Mouse (Mus musculus) T-helper 1 cell (primary cell): ENCODE measurements around the gene Ctnnbl1.

ENCODE experiments used
- in situ Hi-C: fragments of 300-600 bp; cut with MboI, MseI; formaldehyde crosslinking; loops from one replicate; pipeline ENCODE4 v1.15.1; 2025; ENCODE audit warnings: high pct_unique_total_duplicates

Ctnnbl1 gene

GRCm38 (mm10) chr2:157873223-157873622 lies 136.0 kb downstream of the Ctnnbl1 start:
- in situ Hi-C loops: no loop called here

DNA sequence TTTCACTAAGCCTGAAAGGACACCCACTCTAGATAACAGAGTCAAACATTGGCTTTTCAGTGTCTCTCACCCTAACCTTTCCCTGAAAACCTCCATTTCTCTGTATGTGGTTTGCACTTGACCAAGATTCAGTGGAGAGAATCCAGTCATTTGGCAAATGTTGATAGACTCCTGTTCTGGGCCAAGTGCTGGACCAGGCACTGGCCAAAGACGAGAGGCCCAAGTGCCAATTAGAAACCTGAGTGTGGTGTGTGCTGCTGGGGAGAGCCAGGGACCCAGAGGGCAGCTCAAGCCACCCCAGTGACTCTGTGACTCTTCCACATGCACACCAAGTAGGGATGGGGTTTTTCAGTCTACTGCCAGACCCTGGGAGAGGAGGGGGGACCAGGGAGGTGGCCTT lies 136.5 kb downstream of the Ctnnbl1 start:
- in situ Hi-C loops: no loop called here

GRCm38 (mm10) chr2:157875111-157875510 lies 137.9 kb downstream of the Ctnnbl1 start:
- in situ Hi-C loops: no loop called here

DNA sequence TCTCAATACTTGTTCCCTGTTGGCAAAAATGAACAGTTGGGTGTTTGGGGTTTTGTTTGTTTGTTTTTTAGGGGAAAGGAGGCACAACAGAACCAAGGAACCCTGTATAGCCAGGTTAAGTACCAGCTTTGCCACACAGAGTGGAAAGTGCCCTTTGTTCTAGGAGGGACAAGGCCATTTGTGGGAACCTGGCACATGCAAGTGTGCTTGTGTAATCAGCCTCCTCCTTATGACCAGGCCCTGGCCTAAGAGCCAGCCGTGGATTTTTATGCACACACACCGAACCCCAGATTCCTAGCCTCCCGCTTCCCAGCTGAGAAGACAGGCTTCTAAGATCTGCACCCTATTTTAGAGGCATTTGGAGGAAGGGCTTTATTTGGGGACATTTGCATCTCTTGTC lies 140.2 kb downstream of the Ctnnbl1 start:
- in situ Hi-C loops: no loop called here

DNA sequence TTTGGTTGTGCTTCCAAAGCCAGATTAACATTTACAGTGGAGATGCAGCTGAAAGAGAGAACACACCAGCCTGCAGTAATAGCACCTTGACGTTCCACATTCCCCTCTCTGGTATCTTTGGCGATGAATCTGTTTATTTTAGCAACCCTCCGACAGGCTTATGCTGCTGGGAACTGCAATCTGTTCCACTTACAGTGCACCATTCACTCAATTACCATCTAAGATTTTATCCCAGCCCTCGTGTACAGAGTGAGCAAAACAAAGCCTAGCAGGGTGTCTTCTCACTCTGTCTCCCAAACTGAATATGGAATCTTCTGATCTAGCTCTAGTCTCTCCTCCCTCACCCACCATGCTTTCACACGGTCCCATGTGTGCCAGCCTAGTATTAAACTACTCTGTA lies 140.8 kb downstream of the Ctnnbl1 start:
- in situ Hi-C loops: no loop called here

- in situ Hi-C loops: no loop called here
Measured at GRCm38 (mm10) chr2:157881939-157882338, 144.7 kb downstream of the Ctnnbl1 start.

- in situ Hi-C loops: no loop called here
Measured at GRCm38 (mm10) chr2:157887275-157888025, 150.2 kb downstream of the Ctnnbl1 start.

DNA sequence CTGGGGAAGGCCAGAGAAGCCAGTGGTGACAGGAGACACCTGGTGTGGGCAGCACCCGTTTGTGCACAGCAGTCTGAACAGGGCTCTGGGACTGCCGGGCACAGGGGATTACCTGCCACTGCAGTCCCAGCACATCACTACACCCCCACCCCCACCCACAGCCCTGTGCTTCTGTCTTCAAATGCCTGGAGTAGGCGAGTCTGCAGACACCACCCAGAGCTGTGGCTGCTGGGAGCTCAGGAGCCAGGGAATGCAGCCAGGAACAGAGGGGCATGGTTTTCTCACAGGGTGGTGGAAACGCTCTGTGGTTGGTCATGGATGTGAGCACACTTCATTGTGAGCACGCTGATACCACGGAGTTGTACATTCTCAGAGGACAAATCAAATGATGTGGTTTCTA lies 154.0 kb downstream of the Ctnnbl1 start:
- in situ Hi-C loops: no loop called here

DNA sequence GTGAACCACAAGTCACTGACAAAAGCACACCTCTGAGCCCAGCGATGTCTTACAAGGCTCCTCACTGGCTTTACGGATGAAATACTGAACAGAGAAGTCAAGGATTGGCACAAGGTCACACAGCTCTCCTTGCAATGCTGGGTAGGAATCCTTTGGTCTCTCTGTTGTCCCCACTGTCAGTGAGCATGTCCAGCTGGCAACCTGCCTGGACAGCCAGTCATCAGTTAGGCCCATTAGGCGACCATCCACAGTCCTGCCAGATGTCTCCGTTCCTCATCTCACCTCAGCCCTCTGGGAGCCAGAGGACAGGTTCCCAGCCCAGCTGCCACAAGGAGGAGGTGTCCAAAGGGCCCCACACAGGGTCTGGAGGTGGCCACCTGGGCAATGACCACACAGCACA lies 159.9 kb downstream of the Ctnnbl1 start:
- in situ Hi-C loops: no loop called here

GRCm38 (mm10) chr2:157913204-157913636 lies 176.0 kb downstream of the Ctnnbl1 start:
- in situ Hi-C loops: no loop called here

- in situ Hi-C loops: no loop called here
Measured at GRCm38 (mm10) chr2:157913705-157914104, 176.5 kb downstream of the Ctnnbl1 start.

DNA sequence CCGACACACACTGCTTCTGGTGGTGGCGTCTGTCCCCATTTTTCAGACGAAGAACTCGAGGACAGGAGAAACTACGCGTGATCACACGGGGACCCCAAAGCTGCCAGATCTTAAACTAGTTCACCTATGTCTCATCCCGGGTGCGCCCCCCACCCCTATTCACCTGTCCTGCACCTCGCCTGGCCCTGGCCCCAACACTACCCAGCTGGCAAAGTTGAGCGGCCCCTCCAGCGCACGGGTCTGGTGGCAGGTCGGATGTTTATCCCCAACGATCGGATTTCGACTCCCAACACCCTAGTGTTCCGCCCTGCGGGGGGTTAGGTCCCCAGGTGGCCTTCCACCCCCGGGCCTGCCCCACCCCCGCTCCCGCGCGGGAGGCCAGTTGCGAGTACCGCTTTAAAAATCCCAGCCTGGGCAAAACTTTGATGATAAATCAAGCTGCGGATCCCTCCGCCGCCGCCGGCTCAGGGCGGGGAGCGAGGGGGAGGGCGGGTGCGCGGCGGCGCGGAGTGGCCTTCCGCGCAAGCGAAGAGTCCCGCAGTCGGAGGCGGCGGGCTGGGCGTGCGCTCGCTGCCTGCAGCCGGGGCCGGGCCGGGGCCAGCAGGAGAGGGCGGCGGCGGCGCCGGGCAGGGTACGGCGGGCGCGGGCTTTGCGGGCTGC lies 177.0 kb downstream of the Ctnnbl1 start, which contains the start of gene Vstm2l:
Gene Vstm2l, plus strand, starts transcription at position 549 of the 660 bp plus-strand sequence.
- in situ Hi-C loops: no loop called here

DNA sequence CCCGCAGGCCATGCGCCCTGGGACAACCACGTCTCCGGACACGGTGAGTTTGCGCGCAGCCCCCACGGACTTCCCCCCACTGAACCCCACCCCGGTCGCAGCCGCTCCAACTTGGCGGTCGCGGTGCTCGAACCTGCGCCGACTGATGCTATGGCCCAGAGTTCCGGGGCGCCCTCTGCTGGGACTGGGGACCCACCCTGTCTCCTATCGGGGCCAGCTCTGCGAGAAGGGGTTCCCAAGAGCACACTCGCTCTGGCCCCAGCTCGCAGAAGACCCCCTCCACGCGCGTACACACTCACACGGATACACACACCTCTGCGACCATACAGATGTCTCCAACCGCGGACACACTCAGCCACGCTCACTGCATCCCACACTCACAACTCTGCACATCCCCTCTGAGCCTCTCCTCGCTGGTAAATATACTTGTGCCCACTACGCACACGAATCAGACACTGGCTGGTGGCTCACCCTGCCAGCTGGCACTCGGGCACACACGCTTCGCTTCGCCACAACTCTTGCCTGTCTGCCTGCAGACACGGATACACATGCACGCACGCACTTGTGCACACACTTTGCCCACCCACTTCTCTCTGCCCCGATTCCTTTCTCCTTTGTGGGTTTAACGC lies 177.8 kb downstream of the Ctnnbl1 start:
- in situ Hi-C loops: no loop called here

DNA sequence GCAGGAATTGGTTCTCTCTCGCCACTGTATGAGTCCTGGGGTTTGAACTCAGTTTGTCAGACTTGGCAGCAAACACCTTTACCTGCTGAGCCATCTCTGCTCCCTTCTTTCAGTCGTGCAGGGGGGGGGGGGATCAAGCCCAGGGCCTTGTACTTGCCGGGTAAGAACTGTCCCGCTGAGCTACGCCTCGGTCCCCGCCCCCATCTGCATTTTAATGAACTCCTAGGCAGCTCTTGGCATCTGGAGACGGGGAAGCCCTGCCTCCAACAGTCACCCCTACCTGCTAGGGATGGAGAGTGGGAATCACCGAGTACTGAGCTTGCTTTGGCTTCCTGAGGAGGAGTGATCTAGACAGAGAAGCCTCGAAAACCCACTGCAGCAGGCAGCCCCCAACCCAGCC lies 181.3 kb downstream of the Ctnnbl1 start:
- in situ Hi-C loops: no loop called here

- in situ Hi-C loops: no loop called here
Measured at GRCm38 (mm10) chr2:157921551-157921950, 184.3 kb downstream of the Ctnnbl1 start.

- in situ Hi-C loops: no loop called here
Measured at GRCm38 (mm10) chr2:157923406-157923805, 186.2 kb downstream of the Ctnnbl1 start.

DNA sequence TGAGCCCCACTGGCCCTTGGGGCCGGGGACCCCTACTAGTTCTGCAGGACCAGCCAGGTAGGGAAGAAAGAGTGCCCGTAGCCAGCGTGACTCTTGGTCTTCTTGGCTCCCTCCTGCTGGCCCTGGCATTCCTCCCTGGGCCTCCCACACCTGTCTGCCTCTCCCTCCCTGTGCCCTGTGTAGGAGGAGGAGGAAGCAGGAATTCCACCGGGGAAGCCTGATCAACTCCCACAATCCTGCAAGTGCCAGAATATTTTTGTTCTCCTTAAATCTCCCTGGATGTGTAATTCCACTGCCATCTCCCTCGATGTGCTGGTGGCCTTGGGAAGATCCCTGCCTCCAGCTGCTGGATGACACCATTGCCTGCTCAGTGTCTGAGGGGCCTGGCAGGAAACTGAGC lies 187.3 kb downstream of the Ctnnbl1 start:
- in situ Hi-C loops: no loop called here

DNA sequence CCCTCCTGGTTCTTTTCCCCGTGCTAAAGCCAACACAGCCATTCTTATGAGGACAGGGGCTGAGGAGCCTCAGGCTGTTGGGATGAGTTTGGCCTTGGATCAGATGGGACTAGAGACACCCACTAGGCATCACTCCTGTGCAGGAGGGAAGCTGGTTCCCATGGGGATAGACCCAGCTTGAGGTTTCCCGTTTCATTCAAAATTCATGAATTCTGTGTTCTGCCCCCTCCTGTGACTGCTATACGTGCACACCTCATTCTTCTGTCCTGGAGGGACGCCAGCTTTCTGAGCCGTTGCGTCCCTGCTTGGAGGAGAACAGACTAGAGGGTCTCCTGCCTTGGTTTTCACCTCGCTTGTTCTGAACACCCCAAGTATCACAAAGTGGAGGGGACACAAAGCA lies 189.3 kb downstream of the Ctnnbl1 start:
- in situ Hi-C loops: no loop called here

DNA sequence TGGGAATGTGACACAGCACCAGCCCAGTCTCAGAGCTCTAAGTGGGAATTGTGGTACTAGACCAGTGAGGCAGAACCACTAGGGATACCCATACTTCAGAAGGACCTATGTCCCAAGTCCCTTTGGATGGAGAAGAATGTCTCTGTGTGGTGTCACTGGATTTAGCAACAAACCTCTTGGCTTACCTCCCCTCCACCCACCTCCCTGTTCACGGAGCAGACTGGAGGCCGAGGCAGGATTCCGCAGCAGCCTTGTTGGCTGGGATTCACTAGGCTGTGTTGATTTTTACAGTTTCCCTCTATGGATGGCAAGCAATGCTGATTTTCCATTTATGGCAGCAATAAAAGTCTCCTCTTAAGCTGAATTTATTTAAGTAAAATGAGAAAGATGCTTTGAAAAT lies 189.7 kb downstream of the Ctnnbl1 start:
- in situ Hi-C loops: no loop called here

GRCm38 (mm10) chr2:157927397-157927796 lies 190.2 kb downstream of the Ctnnbl1 start:
- in situ Hi-C loops: no loop called here

DNA sequence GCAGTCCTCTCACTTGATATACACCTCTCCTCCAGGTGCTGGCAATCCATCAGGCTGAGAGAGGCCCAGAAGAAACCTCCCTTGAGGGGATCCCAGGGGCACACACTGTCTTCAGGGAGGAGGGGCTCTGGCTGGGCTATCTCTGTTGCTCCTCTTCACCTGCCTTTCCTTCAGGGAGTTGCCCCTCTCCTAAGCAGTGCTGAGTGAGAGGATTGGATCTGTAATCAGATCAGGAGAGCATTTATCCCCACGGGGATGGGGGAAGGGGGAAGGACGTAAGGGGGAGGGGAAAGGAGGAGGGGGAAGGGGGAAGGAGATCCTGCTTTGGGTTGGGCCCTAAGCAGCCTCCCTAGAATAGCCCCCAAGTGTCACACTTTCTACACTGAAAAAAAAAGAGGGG lies 190.6 kb downstream of the Ctnnbl1 start:
- in situ Hi-C loops: no loop called here

GRCm38 (mm10) chr2:157932655-157933054 lies 195.5 kb downstream of the Ctnnbl1 start:
- in situ Hi-C loops: no loop called here
